Mouse (Mus musculus) inflammation-experienced regulatory T-cells, adult 6 months (primary cell): ENCODE measurements at regions not wholly inside any gene's neighbourhood (a gene's known extent, or its start where the extent isn't known, plus 50 kb on each side); places are given as distances from the start of the nearest gene placed in this dataset.

ENCODE experiments used
- ATAC-seq: one replicate; pipeline ENCODE4 v1.8.0; 2017

DNA sequence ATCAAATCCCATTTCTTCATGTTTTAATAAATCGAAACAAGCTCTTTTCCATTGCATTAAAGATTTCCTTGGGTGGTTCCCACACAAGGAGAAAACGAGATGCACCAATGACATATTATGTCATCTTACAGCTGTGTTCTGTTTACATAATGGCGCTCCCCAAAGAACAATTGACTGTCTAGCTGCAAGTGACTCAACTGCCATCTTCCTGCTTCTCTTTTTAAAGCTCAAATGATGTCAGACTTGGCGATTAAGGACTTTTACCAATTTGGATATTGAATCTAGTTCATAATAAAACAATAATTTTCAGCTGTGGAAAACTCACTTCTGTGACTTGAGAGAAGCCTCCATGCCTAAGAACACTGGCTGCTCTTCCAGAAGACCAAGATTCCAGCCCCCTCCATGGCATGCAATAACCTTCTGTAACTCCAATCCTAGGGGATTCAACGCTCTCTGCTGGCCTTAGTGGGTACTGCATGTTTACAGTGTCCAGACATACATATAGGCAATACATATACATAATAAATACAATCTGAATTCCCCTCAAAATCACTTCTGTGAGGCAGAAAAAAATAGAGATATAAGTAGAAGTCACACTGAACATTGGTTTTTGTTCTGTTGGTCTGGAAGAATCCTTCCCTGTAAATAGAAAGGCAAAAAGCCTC is 318.7 kb downstream of the Rnd3 start:
- ATAC-seq: no peak

DNA sequence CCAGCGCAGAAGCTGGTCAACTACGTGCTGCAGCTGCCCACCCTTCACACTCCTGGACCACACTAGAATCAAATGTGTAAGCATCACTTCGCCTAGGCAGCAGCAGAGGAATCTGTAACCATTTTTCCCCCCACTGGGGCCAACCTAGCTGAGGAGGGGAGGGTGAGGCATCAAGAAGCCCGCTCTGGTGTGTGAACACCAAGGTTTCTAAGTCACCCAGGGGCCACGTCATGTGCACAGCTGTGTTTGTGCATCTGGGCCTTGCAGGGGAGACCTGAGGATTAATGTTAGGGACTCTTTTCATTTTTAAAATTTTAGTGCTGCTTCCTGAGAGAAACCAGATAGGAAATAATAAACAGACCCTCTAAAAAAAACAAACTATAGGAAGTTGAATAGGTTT is 321.8 kb downstream of the Rnd3 start:
- no peak for ATAC-seq

DNA sequence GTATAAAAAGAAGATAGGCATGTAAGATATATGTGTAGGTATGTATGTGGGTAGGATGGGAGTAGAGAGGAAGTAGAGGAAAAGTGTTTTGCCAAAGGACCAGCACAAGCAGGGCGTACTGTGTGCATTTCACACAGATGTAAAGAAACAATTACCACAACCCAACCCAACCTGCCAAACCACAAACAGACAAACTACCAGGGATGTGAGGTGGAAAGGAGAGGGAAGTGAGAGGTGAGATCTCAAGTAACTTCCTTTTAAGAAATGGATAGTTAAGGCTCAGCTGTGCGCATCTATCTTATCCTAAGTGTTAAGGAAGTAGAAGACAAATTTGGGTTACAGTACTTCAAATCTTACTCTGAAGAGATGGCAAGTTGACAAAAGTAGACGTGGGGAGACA is 322.4 kb downstream of the Rnd3 start:
- ATAC-seq: no peak

DNA sequence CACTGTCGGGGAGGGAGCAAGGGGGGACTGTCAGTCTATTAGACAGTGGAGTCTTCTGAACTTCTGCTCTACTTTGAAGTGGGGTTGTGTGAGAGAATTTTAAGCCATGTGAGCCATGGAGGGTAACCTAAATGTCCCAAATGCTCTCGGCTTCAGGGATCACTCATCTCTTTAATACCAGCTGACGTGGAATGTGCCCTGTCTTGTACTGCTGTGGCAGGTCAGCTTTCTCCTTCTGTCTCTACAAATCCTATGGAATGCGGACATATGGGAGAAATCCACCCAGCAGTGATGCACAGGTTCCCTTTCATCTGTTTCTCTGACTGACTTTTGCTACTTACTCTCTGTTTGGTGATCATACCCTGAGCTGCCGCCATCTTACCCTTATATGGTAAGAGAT is 323.3 kb downstream of the Rnd3 start:
- ATAC-seq: no peak

DNA sequence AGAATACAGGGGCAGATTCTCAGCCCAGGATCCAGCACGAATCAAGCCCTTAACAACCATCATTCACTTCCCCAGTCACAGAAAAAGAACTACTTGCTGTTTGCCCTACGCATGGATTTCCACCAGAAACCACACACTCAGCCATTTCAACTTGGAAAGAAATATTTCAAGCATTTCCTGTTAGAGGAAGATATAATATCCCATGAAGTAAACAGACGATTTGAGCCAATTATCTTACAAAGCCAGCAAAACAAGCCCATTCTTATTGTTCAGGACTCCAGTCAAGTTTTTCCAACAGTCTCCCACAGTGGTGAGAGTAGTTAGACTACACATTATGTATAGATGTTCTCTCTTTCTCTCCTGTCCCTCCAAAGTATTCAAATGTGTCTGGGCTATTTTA is 324.1 kb downstream of the Rnd3 start:
- ATAC-seq: no peak

DNA sequence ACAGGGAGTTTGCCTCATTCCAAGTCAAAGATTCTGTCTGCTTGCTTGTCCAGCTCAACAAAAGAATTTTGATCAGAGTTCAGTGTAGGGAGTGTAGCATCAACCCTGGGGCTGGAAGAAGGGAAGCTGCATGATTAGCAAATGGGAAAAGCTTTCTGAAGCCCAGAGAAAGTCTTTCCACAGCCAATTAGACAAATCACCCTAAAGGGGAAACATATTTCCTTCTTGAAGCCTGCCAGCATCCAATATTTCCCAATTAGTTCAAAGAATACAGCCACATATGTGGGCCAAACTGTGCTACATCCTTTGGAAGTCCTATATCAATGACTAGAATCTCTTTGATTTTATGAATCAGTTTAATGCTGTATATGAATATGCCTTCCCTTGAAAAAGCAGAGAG is 326.2 kb downstream of the Rnd3 start:
- no peak for ATAC-seq

DNA sequence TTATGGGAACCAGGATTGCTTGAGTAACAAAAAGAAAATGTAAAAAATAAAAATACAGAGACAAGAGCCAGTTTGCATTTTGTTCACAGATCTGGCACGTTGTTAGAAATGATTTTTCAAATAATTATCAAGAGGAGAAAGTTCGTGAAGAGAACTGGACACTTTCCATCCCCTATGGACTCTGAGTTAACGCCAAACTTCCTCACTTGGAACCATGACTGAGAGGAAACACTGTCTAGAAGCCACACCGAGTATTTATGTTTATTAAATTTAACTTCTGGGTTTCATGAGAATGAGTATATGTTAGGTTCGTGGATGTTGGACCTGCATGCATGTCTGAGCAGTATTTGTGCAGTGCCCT is 329.6 kb downstream of the Rnd3 start:
- no peak for ATAC-seq

DNA sequence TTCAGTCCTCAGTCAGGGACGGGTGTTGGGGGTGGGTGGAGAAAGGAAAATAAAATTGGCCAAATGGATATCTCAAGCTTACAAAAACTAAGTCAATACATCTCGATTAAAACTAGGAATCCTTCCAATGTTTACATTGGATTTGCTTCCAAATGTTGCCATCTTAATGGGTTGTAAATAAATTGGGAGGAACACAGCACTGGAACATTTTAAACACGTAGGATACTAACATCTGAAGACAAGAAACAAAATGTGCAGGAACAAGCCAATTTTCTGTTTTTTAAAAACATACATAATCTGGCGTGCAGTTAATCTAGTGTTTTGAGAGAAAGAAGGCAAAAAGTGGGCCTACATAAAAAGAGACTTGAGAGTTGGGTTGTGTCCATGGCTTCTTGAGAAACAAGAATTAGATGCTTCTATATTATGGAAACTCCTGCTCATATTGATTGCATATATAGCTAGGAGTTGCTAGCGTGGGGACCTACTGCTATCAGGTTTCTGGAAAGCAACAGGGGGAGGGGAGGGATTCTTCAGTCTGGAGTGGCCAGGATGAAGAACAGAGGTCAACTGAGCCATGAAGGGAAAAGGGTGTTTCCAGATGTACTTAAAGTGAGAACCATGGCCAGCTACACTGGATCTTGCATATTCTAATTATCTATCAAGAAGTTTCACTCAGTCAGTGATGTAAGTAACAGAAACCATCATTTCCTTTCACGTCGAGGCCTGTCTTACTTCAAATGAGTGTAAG is 330.2 kb downstream of the Rnd3 start:
- no peak for ATAC-seq

DNA sequence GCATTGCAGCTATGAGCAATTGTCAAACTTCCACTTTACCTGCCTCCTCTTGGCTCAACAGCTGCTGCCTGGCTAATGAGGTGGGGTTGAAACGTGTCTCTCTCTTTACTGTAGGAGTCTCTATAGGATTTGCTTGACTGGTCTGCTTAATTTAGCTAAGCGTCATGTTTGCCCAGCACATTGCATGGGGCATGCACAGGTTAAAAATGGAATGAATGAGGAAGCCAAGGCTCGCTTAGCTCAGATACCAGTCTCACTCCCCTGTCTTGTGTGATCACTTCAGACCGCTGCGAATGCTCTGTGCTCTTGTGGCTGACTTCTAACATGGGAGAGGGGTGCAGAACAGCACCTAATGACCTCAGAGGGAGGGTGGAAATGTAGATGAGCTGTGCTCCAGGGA is 332.5 kb downstream of the Rnd3 start:
- ATAC-seq: no peak

DNA sequence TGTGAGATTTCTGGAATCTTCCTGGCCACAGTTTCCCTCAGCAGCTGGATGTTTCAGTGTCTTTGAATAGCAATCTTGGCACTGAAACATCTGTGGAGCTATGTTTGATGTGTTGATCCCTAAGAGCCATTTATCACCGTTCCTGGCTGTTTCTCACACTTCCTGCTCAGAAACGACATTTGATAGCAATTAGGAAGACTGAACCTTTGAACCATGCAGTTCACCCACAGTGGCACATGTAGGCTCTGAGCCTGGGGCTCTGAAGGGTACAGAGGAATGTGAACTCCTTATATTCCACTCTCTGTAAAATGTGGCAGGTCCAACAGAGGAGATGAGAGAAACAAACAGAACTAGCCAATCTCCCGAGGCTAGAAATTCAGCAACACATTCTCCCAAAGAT is 333.4 kb downstream of the Rnd3 start:
- ATAC-seq: no peak

DNA sequence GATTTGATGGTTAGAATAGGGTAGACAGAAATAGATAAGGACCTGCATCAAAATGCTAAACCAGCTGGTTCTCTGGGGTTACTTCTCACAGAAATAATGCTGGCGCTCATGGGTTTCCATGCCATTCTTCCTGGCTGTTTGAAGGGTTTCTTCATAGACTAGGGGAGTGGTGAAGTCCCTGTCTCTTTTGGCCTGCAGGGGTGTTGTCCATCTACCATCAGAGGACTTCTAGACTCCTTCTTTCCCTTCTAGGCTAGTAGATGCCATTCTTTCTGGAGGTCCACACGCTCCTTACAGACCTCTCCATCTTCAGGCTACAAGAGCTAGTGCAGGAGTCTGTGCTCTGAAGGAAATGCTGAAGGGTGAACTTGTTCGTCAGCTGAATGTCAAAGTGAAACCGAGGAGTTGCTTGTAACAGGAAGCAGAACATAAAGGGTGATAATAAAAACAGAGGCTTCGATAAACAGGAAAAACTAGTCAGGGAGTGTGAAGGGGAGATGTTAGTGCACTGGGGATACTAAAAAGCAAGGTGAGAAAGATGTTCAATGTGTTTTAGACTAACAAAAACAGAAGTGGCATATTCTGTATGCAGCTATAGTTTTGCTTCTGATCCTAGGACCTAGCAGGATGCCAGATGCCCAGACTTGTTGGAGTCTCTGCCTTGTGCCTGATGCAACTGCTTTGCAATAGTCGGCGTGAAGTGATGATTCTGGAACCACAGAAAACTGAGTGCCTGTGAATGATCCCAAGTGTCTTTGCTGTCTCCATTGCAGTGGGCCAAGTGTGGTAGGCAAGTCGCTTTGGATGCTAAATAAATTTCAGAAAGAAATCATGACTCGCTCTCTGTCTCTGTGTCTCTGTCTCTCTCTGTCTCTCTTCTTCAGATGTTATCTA is 335.1 kb downstream of the Rnd3 start:
- peak; percentile 84 for ATAC-seq

DNA sequence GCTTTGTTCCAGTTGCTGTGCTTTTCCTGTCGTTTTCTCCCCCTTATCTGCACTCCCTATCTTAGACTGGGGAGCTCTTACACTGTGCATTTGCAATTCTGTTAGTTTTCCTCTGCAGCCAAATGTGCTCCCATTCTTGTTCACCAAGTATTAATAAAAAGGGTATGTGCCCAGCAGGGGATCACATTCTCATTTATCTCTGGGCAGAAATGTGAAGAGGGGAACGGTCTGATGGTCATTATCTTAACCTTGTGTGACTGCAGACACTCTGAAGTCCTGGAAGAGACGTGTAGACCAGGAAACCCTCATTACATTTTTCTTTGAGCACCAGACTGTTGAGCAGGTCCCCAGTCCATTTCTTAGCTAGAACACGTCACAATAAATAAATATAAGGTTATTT is 336.6 kb downstream of the Rnd3 start:
- ATAC-seq: no peak

DNA sequence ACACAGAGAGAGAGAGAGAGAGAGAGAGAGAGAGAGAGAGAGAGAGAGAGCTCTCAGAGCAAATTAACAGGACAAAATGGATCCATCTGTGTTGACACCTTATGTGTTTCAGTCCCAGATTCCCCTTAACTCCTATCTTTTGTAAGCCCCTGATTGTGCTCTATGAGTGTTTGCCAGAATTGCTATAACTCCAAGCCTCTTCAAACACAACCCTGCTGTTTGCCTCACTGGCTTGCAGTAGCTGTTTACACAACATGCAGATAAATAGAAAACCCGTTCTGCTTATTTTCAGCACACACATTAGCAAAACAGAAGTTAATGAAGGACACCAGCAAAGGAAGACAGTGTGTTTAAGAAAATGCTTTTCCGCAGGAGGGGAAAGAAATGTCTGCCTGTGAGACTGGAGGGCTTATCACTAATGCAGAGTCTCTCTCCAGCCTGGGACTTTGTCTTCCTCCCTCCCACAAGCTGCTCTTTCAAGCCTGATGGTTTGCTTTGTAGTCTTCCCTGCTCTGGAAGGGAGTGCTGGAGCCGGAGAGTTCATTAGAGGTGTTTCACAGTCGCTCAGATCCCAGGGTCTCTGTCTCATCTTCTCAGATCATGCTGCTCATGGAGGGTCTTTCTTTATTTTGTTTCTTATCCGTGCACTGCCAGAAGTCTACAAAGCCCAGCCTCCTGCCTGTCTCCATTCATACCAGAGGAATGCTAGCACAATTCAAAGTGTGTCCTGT is 338.4 kb downstream of the Rnd3 start:
- no peak for ATAC-seq

DNA sequence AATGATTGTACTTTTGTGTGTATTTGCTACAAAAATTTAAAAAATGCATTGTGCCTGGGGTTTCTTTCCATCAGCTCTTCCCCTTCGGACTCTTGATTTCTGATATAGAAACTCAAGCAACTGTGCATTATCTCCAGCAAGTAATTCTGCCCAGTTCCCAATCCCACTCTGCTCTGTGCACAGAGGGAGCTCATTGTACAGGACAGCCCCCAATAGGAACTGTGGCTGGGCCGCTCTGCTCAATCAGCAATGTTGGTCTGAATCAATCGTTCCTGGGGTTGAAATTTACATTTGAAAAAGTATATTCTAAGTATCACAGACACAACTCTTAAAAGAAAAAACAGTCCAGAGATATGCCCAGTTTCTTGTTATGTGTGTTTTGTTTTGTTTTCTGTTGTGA is 339.1 kb downstream of the Rnd3 start:
- no peak for ATAC-seq

DNA sequence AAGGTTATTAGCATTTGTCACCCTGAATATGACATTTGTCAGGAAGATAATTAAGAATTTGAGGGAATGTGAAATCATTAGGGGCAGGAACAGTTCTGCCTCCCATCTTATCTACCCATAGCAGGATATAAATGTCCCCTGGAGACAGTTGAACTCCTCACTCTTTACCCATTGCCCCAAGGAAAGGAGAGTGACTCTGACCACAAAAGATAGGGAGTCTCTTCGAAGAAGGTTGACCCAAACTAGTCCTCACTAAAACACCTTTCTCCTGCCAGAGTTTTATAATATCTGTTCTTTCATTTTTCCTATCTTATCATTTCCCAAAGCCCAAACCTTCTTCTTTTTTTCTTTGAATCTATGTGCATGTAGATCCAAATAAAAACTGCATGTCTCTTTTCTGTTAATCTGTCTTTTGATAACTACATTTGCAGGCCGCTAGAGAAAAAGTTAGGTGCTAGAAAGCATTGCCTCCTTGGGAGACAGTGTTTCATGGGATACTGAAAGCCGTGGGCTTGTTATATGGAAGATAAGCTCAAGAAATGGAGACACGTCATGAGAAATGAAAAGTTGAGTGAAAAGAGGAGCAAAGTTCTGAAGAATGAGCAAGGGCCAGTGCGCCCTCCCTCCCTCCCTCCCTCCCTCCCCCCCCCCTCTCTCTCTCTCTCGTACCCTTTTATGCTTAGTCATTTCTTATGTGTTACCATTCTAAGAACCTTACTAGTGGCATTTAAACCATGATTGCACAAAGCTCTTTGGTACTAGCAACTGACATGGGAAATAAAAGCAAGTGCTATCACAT is 341.6 kb downstream of the Rnd3 start:
- no peak for ATAC-seq

DNA sequence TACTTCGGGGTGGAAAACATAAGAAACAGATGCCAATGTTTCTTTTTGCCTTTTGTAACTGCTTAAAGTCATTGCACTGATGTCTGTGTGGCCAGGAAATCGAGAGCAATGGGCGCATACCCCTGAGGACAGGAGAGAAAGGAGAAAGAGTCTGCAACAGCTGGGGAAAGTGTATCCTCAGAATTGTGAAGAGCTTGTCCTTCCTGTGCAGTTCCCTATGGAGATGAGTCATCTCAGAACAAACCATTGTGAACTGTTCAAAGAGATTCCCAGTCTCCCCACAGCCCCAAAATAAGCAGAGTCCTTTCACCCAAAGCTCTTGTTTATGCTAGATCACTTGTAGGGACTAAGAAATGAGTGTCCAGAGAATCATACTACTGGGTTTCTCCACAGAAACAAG is 343.3 kb downstream of the Rnd3 start:
- ATAC-seq: no peak

DNA sequence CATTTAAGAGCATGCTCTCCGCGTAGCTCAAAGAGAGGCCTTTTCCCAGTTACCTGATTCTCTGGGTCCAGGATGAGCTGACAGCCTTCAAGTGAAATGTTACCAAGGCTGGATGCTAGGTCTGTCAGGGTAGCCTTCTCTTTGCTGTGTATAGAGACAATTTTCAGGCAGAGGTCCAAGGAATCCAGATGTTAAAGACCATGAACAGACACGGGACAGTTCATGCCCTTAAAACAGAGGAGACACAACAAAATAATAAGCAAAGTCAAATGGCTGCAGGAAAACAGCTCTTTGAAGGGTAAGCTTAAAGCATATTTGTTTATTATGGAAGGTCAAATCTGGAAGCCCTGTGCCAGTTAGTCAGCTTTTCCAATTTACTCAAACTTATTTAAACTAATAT is 352.8 kb downstream of the Rnd3 start:
- no peak for ATAC-seq

DNA sequence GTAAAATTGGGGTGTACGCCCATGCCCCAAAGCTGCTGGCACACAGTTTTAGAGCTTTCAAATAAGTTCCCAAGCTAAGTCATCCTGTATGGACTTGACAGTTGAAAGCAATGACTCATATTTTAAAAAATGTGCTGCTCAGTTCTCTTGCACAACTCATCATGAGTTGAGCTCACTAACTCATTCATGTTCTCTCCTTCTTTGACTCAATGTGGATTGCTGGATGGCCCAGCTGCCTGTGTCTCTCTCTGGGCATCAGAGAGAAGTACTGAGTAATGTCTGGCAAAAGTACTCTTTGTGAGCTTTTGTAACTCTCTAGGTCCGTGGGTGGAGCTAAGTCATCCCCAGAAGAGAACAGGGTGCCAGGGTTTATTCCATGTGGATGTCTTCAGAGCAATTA is 355.3 kb downstream of the Rnd3 start:
- ATAC-seq: no peak

DNA sequence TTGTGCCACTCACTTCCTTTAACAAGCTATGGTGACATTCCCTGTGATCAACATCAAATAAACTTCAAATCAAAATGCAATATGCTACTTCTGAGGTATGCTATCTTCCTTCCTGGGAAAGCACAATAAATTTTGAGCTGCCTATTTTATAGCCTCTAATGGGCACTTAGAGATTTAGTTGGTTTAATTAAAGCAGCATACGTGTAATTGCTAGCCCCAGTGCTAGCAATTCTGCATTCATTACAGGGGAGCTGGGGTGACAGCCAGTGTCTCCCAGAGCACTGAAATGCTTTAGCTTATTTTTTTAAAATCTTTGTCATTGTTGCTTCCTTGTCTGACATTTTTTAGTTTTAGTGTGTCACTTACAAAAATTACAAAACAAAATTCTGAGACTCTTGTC is 355.8 kb downstream of the Rnd3 start:
- no peak for ATAC-seq

DNA sequence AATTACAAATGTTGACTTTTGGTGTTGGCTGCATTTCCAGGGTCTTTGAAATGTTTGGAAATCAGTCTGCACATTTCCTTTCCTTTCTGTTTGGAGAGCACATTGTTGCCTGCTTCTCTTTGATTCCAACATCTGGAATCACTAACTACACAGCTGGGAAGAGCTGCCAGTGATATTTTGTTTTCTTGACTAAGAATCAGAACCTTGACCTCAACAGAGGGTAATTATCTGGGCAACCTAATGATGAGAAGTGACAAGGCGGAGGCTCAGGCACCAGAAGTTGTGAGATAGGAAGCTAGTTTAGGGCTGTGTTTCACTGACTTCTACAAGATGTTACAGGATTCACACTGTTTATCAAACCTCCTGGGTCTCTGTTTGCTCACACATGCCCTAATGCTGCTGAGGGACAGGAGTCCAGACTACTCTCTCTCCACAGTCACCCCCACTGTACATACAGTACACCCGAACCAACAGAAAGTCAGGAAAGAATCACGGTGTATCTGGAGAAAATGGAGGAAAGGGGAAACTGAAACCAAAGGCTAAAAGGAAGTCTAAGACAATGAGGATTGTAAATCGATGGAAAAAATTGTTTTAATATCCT is 359.8 kb downstream of the Rnd3 start:
- ATAC-seq: no peak

DNA sequence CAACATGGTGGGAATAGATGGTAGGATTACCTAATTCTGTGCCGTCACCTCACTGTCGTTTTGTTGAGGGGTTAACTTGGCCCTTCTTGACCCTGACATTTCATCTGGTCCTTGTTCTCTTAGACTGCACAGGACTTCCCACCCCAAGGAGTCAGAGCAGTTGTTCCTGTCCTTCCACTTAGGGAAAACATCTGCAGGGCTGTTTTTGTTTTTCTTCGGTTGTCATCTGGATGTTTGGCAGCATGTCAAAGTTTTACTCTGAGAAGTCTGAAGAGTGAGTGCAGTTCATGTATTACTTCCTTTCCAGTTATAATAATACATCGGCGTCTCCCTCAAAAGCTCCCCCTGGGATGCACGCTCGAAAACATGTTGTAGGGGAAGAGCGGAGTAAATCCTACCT is 376.8 kb downstream of the Rnd3 start:
- ATAC-seq: no peak

DNA sequence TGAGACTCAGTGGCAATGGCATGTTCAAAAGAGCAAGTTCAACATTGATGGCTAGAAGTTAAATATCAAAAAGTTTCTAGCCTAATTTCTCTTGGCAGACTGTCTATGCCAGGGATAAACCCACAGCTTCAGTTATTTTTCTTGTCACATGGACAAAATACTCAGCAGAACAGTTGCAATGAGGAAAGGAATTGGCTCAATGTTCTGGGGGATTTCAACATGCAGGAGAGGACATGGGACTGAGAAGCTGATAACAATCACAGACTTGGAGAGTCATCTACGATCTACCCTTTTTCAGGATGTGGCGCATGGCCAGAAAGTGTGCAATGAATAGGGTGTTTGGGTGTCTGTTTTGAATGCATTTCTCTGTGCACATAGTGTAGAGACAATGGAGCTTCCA is 389.9 kb downstream of the Rnd3 start:
- ATAC-seq: no peak
